Comparison of ENCODE assay signal across 8 mouse cellular contexts in the genomic region with DNA sequence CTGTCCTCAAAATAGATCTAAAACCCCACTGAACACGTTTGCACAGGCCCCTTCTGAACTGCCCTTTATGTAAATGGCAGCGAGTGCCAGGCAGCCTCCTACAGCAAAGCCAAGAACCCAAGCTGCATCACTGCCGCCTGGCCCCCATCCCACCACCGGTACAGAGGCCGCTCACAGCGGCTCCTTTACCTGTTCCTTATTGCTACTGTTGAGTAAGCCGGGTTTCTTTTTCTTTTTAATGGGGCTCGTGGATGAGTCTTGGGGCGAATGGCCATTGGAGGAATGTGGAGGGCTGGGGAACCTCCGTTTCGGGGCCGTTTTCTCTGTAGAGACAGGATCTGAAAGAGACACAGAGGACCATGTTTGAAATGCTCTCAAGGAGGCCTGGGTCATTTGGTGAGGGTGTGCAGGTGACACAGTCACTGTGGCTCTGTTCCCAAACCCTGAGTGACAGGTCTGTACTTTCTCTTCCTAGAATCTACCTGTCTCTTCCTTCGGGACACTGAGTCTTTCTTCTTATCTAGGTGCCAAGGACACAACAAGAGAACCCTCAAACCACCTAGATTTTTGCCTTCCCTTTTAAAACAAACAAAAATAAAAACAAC. TPM values are rescaled to one million over a fixed set of nuclear protein-coding genes. Genes with fewer than 3 reads are reported as not detected.
A peak's percentile ranks its signal among the peaks of the same experiment; 100 is the strongest.
DNase-seq lines count a peak whose midpoint lies in the region; ATAC-seq and TF ChIP-seq lines count a peak whose summit lies in the region.

No protein-coding gene starts in this region.

- no peaks in the 10 kb centered on the region for H3K27me3 ChIP-seq in E14TG2a.4 (ENCODE audit: insufficient read depth, low read length)
- H3K27me3 ChIP-seq in hindbrain, embryonic 16.5 days (replicated peaks; ENCODE audit: control insufficient read depth, insufficient read depth, low read length), result no peaks in the 10 kb centered on the region

- 0 out of 2 replicates have a peak overlapping the region, but pooled peaks have one; percentile 17 for H3K4me3 ChIP-seq in E14TG2a.4 (replicated peaks; ENCODE audit: low read length)
- H3K4me3 ChIP-seq in hindbrain, embryonic 16.5 days (ENCODE audit: low read length), result no peak overlapping the region

- peaks cover 96% of the 10 kb centered on the region for H3K36me3 ChIP-seq in E14TG2a.4 (ENCODE audit: insufficient read depth, low read length)
- no peaks in the 10 kb centered on the region; the same call in 1 of the 2 replicates for H3K36me3 ChIP-seq in hindbrain, embryonic 16.5 days (ENCODE audit: control insufficient read depth, insufficient read depth, low read length)

- H3K4me2 ChIP-seq in hindbrain, embryonic 16.5 days (ENCODE audit: low read length), result no peak overlapping the region

- ATAC-seq in hindbrain, embryonic 16.5 days, result no peak

- 0 out of 2 replicates have a peak overlapping the region, but pooled peaks have one; percentile 24 for H3K9ac ChIP-seq in hindbrain, embryonic 16.5 days (ENCODE audit: low read depth, low read length)

- peaks cover 97% of the 10 kb centered on the region for H3K4me1 ChIP-seq in E14TG2a.4 (replicated peaks; ENCODE audit: low read depth, low read length)
- peaks cover 24% of the 10 kb centered on the region for H3K4me1 ChIP-seq in hindbrain, embryonic 16.5 days (ENCODE audit: control insufficient read depth, insufficient read depth, low read depth, low read length)

- no peak overlapping the region for H3K27ac ChIP-seq in hindbrain, embryonic 16.5 days (ENCODE audit: low read depth, low read length)

- DNase-seq in heart, adult 18-20 months, result peak; percentile 51 to 56
- no peak for DNase-seq in heart, postnatal 4 days
- peak; percentile 66 for DNase-seq in cerebellum, adult 9-11 months
- no peak for DNase-seq in layer of hippocampus, postnatal 36 days
- no peak for DNase-seq in frontal cortex, postnatal 10 days (ENCODE audit: low spot score in 2 of 2)
- no peak for DNase-seq in kidney, postnatal 14 days

- 84% methylated on average over 13 of the region's 13 CpGs for WGBS in hindbrain, embryonic 16.5 days

- no peak for TF ChIP-seq CTCF in E14TG2a.4 (conservative IDR thresholded peaks at IDR 0.05; ENCODE audit: low read length)

- no peaks in the 10 kb centered on the region for H3K9me3 ChIP-seq in E14TG2a.4 (ENCODE audit: low read length)
- H3K9me3 ChIP-seq in hindbrain, embryonic 16.5 days (ENCODE audit: control insufficient read depth, low read length), result no peaks in the 10 kb centered on the region

RNA-seq across cellular contexts. Expression of a gene that starts 46.9 kb away (rescaled TPM):
- total RNA-seq in heart, adult 18-20 months (2021), result 10 to 100 TPM; 41.2 to 44.8 TPM
- 10 to 100 TPM; 49.5 to 50.4 TPM for total RNA-seq in heart, postnatal 4 days (2021)
- polyA plus RNA-seq in hindbrain, embryonic 16.5 days (2015; fragmentation: Nextera tagmentation; extraction: Ambion mirVana), result 64.3 and 66.4 TPM in 2 replicates
- 100 to 1,000 TPM; 162 to 181 TPM for total RNA-seq in layer of hippocampus, postnatal 36 days (2021)

Comparison
In these comparisons a context has a peak if more than half of its experiments do, and no peak if none do; other contexts are left out.
1. DNase-seq: peak in heart, adult 18-20 months (2 of 2) and cerebellum, adult 9-11 months (single experiment); none in heart, postnatal 4 days (single experiment), layer of hippocampus, postnatal 36 days (0 of 2), frontal cortex, postnatal 10 days (0 of 2) and kidney, postnatal 14 days (single experiment).